Mouse (Mus musculus): ENCODE measurements around the gene Myoz1.

- no peak for TF ChIP-seq CTCF (IDR thresholded peaks at IDR 0.05)
- TF ChIP-seq POLR2A (IDR thresholded peaks at IDR 0.05; ENCODE audit: insufficient read depth, low read depth, low read length): no peak
- no peak for TF ChIP-seq EP300 (IDR thresholded peaks at IDR 0.05; ENCODE audit: insufficient read depth, low read depth, low read length)
Measured at GRCm38 (mm10) chr14:20651000-20651399, 5.3 kb downstream of the Myoz1 start.

Data from heart, adult 2 months (tissue).